Mouse (Mus musculus) spleen, adult 2 months (tissue): ENCODE results near the gene Dqx1.

Experiments used
- CTCF ChIP-seq: fragments of 200-500 bp; IDR thresholded peaks from 2 replicates; pipeline ENCODE4 v1.5.1; 2011; ENCODE audit warnings: mild to moderate bottlenecking, inconsistent platforms; ENCODE audit not compliant: insufficient read depth, insufficient read length, insufficient replicate concordance; ENCODE audit errors: extremely low read depth
- POLR2A ChIP-seq: fragments of 200-500 bp; IDR thresholded peaks from 2 replicates; pipeline ENCODE4 v1.6.1; 2011; ENCODE audit warnings: low read depth, low read length, inconsistent platforms

- TF ChIP-seq CTCF = no peak
- TF ChIP-seq POLR2A = no peak
Observed at GRCm38 (mm10) chr6:83008659-83009058, 49.0 kb upstream of the Dqx1 start.
